Mouse (Mus musculus): ENCODE data around the gene Hunk.

Gene Hunk

GRCm38 (mm10) chr16:90394761-90395160 lies 8.9 kb downstream of the Hunk start:
- DNase-seq (ENCODE audit: low spot score in 2 of 2): no peak

GRCm38 (mm10) chr16:90395996-90396556 lies 10.3 kb downstream of the Hunk start:
- no peak for DNase-seq (ENCODE audit: low spot score in 2 of 2)

GRCm38 (mm10) chr16:90396882-90397281 lies 11.1 kb downstream of the Hunk start:
- no peak for DNase-seq (ENCODE audit: low spot score in 2 of 2)

- no peak for DNase-seq (ENCODE audit: low spot score in 2 of 2)
Observed at GRCm38 (mm10) chr16:90400314-90400713, 14.5 kb downstream of the Hunk start.

GRCm38 (mm10) chr16:90400906-90401666 lies 15.3 kb downstream of the Hunk start:
- no peak for DNase-seq (ENCODE audit: low spot score in 2 of 2)

- no peak for DNase-seq (ENCODE audit: low spot score in 2 of 2)
Observed at GRCm38 (mm10) chr16:90402292-90402691, 16.5 kb downstream of the Hunk start.

- no peak for DNase-seq (ENCODE audit: low spot score in 2 of 2)
Observed at GRCm38 (mm10) chr16:90405195-90405594, 19.4 kb downstream of the Hunk start.

GRCm38 (mm10) chr16:90405599-90405998 lies 19.8 kb downstream of the Hunk start:
- no peak for DNase-seq (ENCODE audit: low spot score in 2 of 2)

- DNase-seq (ENCODE audit: low spot score in 2 of 2): no peak
Observed at GRCm38 (mm10) chr16:90407541-90408289, 21.9 kb downstream of the Hunk start.

- no peak for DNase-seq (ENCODE audit: low spot score in 2 of 2)
Observed at GRCm38 (mm10) chr16:90412096-90413082, 26.6 kb downstream of the Hunk start.

- DNase-seq (ENCODE audit: low spot score in 2 of 2): no peak
Observed at GRCm38 (mm10) chr16:90416621-90417020, 30.8 kb downstream of the Hunk start.

GRCm38 (mm10) chr16:90418661-90419060 lies 32.8 kb downstream of the Hunk start:
- no peak for DNase-seq (ENCODE audit: low spot score in 2 of 2)

- DNase-seq (ENCODE audit: low spot score in 2 of 2): no peak
Observed at GRCm38 (mm10) chr16:90421145-90421544, 35.3 kb downstream of the Hunk start.

- DNase-seq (ENCODE audit: low spot score in 2 of 2): no peak
Observed at GRCm38 (mm10) chr16:90421551-90421950, 35.7 kb downstream of the Hunk start.

GRCm38 (mm10) chr16:90422108-90422529 lies 36.3 kb downstream of the Hunk start:
- DNase-seq (ENCODE audit: low spot score in 2 of 2): no peak

- DNase-seq (ENCODE audit: low spot score in 2 of 2): no peak
Observed at GRCm38 (mm10) chr16:90423898-90424297, 38.1 kb downstream of the Hunk start.

GRCm38 (mm10) chr16:90424391-90424790 lies 38.6 kb downstream of the Hunk start:
- no peak for DNase-seq (ENCODE audit: low spot score in 2 of 2)

- DNase-seq (ENCODE audit: low spot score in 2 of 2): no peak
Observed at GRCm38 (mm10) chr16:90426234-90426633, 40.4 kb downstream of the Hunk start.

- DNase-seq (ENCODE audit: low spot score in 2 of 2): no peak
Observed at GRCm38 (mm10) chr16:90427838-90428630, 42.2 kb downstream of the Hunk start.

- no peak for DNase-seq (ENCODE audit: low spot score in 2 of 2)
Observed at GRCm38 (mm10) chr16:90433551-90433950, 47.7 kb downstream of the Hunk start.

GRCm38 (mm10) chr16:90435231-90435630 lies 49.4 kb downstream of the Hunk start:
- DNase-seq (ENCODE audit: low spot score in 2 of 2): no peak

All from urinary bladder, postnatal 4 days (tissue).